20 mouse cellular contexts compared by ENCODE assay signal in genomic region chr9:58548897-58549296, GRCm38 (mm10). TPM values are rescaled to one million over a fixed set of nuclear protein-coding genes. Genes with fewer than 3 reads are reported as not detected.
A peak's percentile ranks its signal among the peaks of the same experiment; 100 is the strongest.
DNase-seq lines count a peak whose midpoint lies in the region; ATAC-seq and TF ChIP-seq lines count a peak whose summit lies in the region.
"Had no signal": no experiment of that assay in that cellular context is flagged by ENCODE, and none has a peak within 500 bp of the region (broad histone marks: within the 10 kb centered on the region; RNA-seq: fewer than 3 reads in every experiment).

No protein-coding gene starts in this region.

- no peaks in the 10 kb centered on the region for H3K27me3 ChIP-seq in E14TG2a.4 (ENCODE audit: insufficient read depth, low read length)
- no peaks in the 10 kb centered on the region for H3K27me3 ChIP-seq in intestine, postnatal 0 days (replicated peaks; ENCODE audit: control insufficient read depth, insufficient read depth, low read length)
- H3K27me3 ChIP-seq: forebrain, embryonic 13.5 days; heart, embryonic 13.5 days; neural tube, embryonic 12.5 days had no signal

- peaks cover 97% of the 10 kb centered on the region for H3K4me1 ChIP-seq in E14TG2a.4 (replicated peaks; ENCODE audit: low read depth, low read length)
- H3K4me1 ChIP-seq in intestine, postnatal 0 days (replicated peaks; ENCODE audit: control insufficient read depth, insufficient read depth, low read length), result no peaks in the 10 kb centered on the region

- no peak for TF ChIP-seq CTCF in E14TG2a.4 (conservative IDR thresholded peaks at IDR 0.05; ENCODE audit: low read length)
- TF ChIP-seq CTCF in intestine, postnatal 0 days (IDR thresholded peaks at IDR 0.05; ENCODE audit: low read depth), result no peak

- 67% methylated on average over 4 of the region's 4 CpGs for WGBS in intestine, postnatal 0 days

- 0 out of 2 replicates have a peak, but pooled peaks have one; percentile 37 for ATAC-seq in common myeloid progenitor, adult 5-6 weeks (replicated peaks; ENCODE audit: low read depth, poor library complexity, severe bottlenecking)
- ATAC-seq in neutrophil, adult 5-6 weeks (ENCODE audit: extremely low read depth, insufficient number of reproducible peaks, low FRiP score, poor library complexity, severe bottlenecking), result peak; percentile 24; the same call in 1 of the 2 replicates
- ATAC-seq in intestine, postnatal 0 days, result no peak
- ATAC-seq: forebrain, embryonic 13.5 days; midbrain, embryonic 16.5 days had no signal

- no peaks in the 10 kb centered on the region for H3K9me3 ChIP-seq in E14TG2a.4 (ENCODE audit: low read length)
- no peaks in the 10 kb centered on the region for H3K9me3 ChIP-seq in intestine, postnatal 0 days (ENCODE audit: control insufficient read depth)
- H3K9me3 ChIP-seq: forebrain, embryonic 13.5 days; heart, embryonic 13.5 days; neural tube, embryonic 12.5 days had no signal

- DNase-seq in lung, postnatal 36 days, result peak; percentile 40
- no peak for DNase-seq in lung, postnatal 10 days
- DNase-seq in urinary bladder, postnatal 10 days (ENCODE audit: low spot score), result no peak
- DNase-seq: cerebellum, adult 2 months; heart, postnatal 36 days; kidney, adult 9 months; layer of hippocampus, postnatal 36 days; left cerebral cortex, postnatal 4 days; lung, adult 18-20 months; lung, postnatal 4 days; right cerebral cortex, postnatal 14 days; thymus, postnatal 14 days had no signal

- H3K9ac ChIP-seq in intestine, postnatal 0 days (ENCODE audit: low read depth, low read length), result no peak overlapping the region
- H3K9ac ChIP-seq: forebrain, embryonic 13.5 days; heart, embryonic 13.5 days; neural tube, embryonic 12.5 days had no signal

- no peak overlapping the region for H3K27ac ChIP-seq in intestine, postnatal 0 days (ENCODE audit: low read depth, low read length)
- H3K27ac ChIP-seq: forebrain, embryonic 13.5 days; heart, embryonic 13.5 days; neural tube, embryonic 12.5 days had no signal

- H3K4me2 ChIP-seq in intestine, postnatal 0 days (replicated peaks; ENCODE audit: low read depth), result no peak overlapping the region
- H3K4me2 ChIP-seq: forebrain, embryonic 13.5 days; heart, embryonic 13.5 days; neural tube, embryonic 12.5 days had no signal

- peaks cover 22% of the 10 kb centered on the region for H3K36me3 ChIP-seq in E14TG2a.4 (ENCODE audit: insufficient read depth, low read length)
- no peaks in the 10 kb centered on the region for H3K36me3 ChIP-seq in intestine, postnatal 0 days (ENCODE audit: control insufficient read depth, insufficient read depth)
- H3K36me3 ChIP-seq: heart, embryonic 13.5 days had no signal

- H3K4me3 ChIP-seq in E14TG2a.4 (replicated peaks; ENCODE audit: low read length), result peak overlapping the region; percentile 43; the same call in 1 of the 2 replicates
- no peak overlapping the region for H3K4me3 ChIP-seq in intestine, postnatal 0 days (ENCODE audit: low read depth, low read length)
- H3K4me3 ChIP-seq: forebrain, embryonic 13.5 days; heart, embryonic 13.5 days; neural tube, embryonic 12.5 days had no signal

RNA-seq across cellular contexts. Expression of gene Cd276, which starts 6.3 kb away (rescaled TPM):
- 0.09 TPM in 1 of 2 replicates, not detected in the other for total RNA-seq in common myeloid progenitor, adult 5-6 weeks (2017)
- 0.37 and 2.9 TPM in 2 replicates for total RNA-seq in neutrophil, adult 5-6 weeks (2017)
- 5.6 and 6.2 TPM in 2 replicates for polyA plus RNA-seq in intestine, postnatal 0 days (2015; fragmentation: Nextera tagmentation; extraction: Ambion mirVana)

RNA-seq across cellular contexts. Expression of gene Nptn, which starts 33.1 kb away (rescaled TPM):
- total RNA-seq in common myeloid progenitor, adult 5-6 weeks (2017), result 57.7 and 59.4 TPM in 2 replicates
- 168 and 182 TPM in 2 replicates for total RNA-seq in neutrophil, adult 5-6 weeks (2017)
- polyA plus RNA-seq in intestine, postnatal 0 days (2015; fragmentation: Nextera tagmentation; extraction: Ambion mirVana), result 145 and 153 TPM in 2 replicates
